Mouse (Mus musculus) layer of hippocampus, adult 2 months (tissue): ENCODE data around the gene Zbtb32. TPM values are rescaled to one million over a fixed set of nuclear protein-coding genes. Genes with fewer than 3 reads are reported as not detected.

Source experiments
- DNase-seq, 2 experiments: peaks; one replicate each; pipeline ENCODE4 v3.0.0; 2022; ENCODE audit warnings: low spot score in 2 of 2
- H3K27ac ChIP-seq: fragments of 200-600 bp; 2 replicates; pipeline ENCODE4 v1.8.1; 2022
- H3K4me3 ChIP-seq: fragments of 200-600 bp; 2 replicates; pipeline ENCODE4 v1.8.1; 2022; ENCODE audit warnings: mild to moderate bottlenecking
- CTCF ChIP-seq: fragments of 200-600 bp; conservative IDR thresholded peaks from 2 replicates; pipeline ENCODE4 v1.8.1; 2022; ENCODE audit warnings: antibody characterized with exemption, mild to moderate bottlenecking, moderate library complexity
- microRNA-seq, 2 experiments: library from miRNA; unstranded; fragments of <30 nt; microRNA quantifications; one replicate each; pipeline ENCODE4 v1.2.0; 2021
- total RNA-seq, 2 experiments: library from RNA; stranded (reverse); gene quantifications; 2 replicates each; pipeline ENCODE4 v1.2.3; 2021

Zbtb32 gene
- total RNA-seq, 2 experiments from 2014 or later: not detected

- Histone ChIP-seq H3K27ac (peak overlapping the region; percentile 92), H3K4me3 (peak overlapping the region; percentile 79)
- TF ChIP-seq CTCF: no peak
- DNase-seq: no peak
Measured at GRCm38 (mm10) chr7:30557901-30558514, 40.7 kb downstream of the Zbtb32 start.

GRCm38 (mm10) chr7:30556894-30557536 is 41.7 kb downstream of the Zbtb32 start:
- no peak for DNase-seq
- Histone ChIP-seq H3K27ac (no peak overlapping the region; the same call in 1 of the 2 replicates), H3K4me3 (no peak overlapping the region)
- peak; percentile 57 for TF ChIP-seq CTCF

GRCm38 (mm10) chr7:30553810-30554584 is 44.7 kb downstream of the Zbtb32 start:
- Histone ChIP-seq H3K4me3 (no peak overlapping the region), H3K27ac (peak overlapping the region; percentile 97; the same call in 1 of the 2 replicates)
- no peak for TF ChIP-seq CTCF
- DNase-seq: no peak

GRCm38 (mm10) chr7:30553021-30553589 is 45.6 kb downstream of the Zbtb32 start:
- no peak for DNase-seq
- no peak; the same call in 1 of the 2 replicates for TF ChIP-seq CTCF
- H3K27ac ChIP-seq: peak overlapping the region; percentile 97
- H3K4me3 ChIP-seq: peak overlapping the region; percentile 69

- peak; percentile 93 to 98 for DNase-seq
- Histone ChIP-seq H3K27ac (peak within 1 kb of the TSS; percentile 97), H3K4me3 (peak within 1 kb of the TSS; percentile 69)
- TF ChIP-seq CTCF: 0 out of 2 replicates have a peak, but pooled peaks have one; percentile 26
Measured at GRCm38 (mm10) chr7:30552102-30553020, 46.3 kb downstream of the Zbtb32 start, which contains the start of the genes Hspb6 and Proser3. Hspb6 (plus strand) TSS chr7:30552178. Proser3 (minus strand) TSS chr7:30552299.

GRCm38 (mm10) chr7:30551445-30552101 is 47.1 kb downstream of the Zbtb32 start:
- DNase-seq: no peak
- TF ChIP-seq CTCF: peak; percentile 85
- Histone ChIP-seq H3K27ac (peak overlapping the region; percentile 97), H3K4me3 (peak overlapping the region; percentile 69)

GRCm38 (mm10) chr7:30550603-30551002 is 48.1 kb downstream of the Zbtb32 start:
- Histone ChIP-seq H3K27ac (no peak overlapping the region), H3K4me3 (no peak overlapping the region)
- no peak for TF ChIP-seq CTCF
- DNase-seq: no peak

- no peak overlapping the region for H3K27ac ChIP-seq
- DNase-seq: no peak
- H3K4me3 ChIP-seq: no peak overlapping the region
- no peak for TF ChIP-seq CTCF
Measured at GRCm38 (mm10) chr7:30549880-30550279, 48.8 kb downstream of the Zbtb32 start.

- Histone ChIP-seq H3K4me3 (no peak overlapping the region), H3K27ac (no peak overlapping the region)
- DNase-seq: no peak
- TF ChIP-seq CTCF: no peak
Measured at GRCm38 (mm10) chr7:30544327-30544726, 54.4 kb downstream of the Zbtb32 start.

GRCm38 (mm10) chr7:30540572-30540971 is 58.1 kb downstream of the Zbtb32 start:
- no peak for TF ChIP-seq CTCF
- Histone ChIP-seq H3K4me3 (no peak overlapping the region), H3K27ac (no peak overlapping the region)
- DNase-seq: no peak

Small RNA genes lying within 50 kb of the gene (microRNA-seq; reads per million reads assigned to microRNA genes)
- gene Gm38670: 0.96 to 1.1 reads per million in 2 experiments
- gene Mir3569: 0 to 0.92 reads per million in 2 experiments

Other genes with a start within 250 kb of the Zbtb32 start
- 10 to 100 TPM; 32.4 to 34.6 TPM for gene Lrfn3, start 236.1 kb downstream of the Zbtb32 start, total RNA-seq
- gene Tyrobp, start 185.1 kb downstream of the Zbtb32 start, total RNA-seq: 10 to 100 TPM; 26.7 to 32.6 TPM
- 1 to 10 TPM in 1 of 2 experiments, not detected in 1; 1.5 TPM for gene Hcst, start 179.1 kb downstream of the Zbtb32 start, total RNA-seq
- gene Nfkbid, start 177.2 kb downstream of the Zbtb32 start, total RNA-seq: 1 to 10 TPM; 2.8 to 3.0 TPM
- gene Aplp1, start 153.4 kb downstream of the Zbtb32 start, total RNA-seq: 1,000 to 10,000 TPM; 1,283 to 1,305 TPM
- 10 to 100 TPM; 15.0 to 20.4 TPM for gene Kirrel2, start 141.2 kb downstream of the Zbtb32 start, total RNA-seq
- gene Nphs1, start 140.6 kb downstream of the Zbtb32 start, total RNA-seq: 1 to 10 TPM; 1.2 to 1.3 TPM
- gene Prodh2, start 105.3 kb downstream of the Zbtb32 start, total RNA-seq: not detected
- gene Arhgap33, start 63.8 kb downstream of the Zbtb32 start, total RNA-seq: 100 to 1,000 TPM; 101 to 119 TPM
- gene Hspb6, start 46.7 kb downstream of the Zbtb32 start, total RNA-seq: 1 to 10 TPM; 2.7 to 4.8 TPM
- gene Proser3, start 46.6 kb downstream of the Zbtb32 start, total RNA-seq: 1 to 10 TPM; 4.0 to 4.1 TPM
- 10 to 100 TPM; 45.5 to 47.6 TPM for gene Lin37, start 39.1 kb downstream of the Zbtb32 start, total RNA-seq
- 10 to 100 TPM; 71.4 to 90.8 TPM for gene U2af1l4, start 35.6 kb downstream of the Zbtb32 start, total RNA-seq
- 10 to 100 TPM in 1 of 2 experiments, 1 to 10 TPM in 1; 9.0 to 11.4 TPM for gene Gm49396, start 35.6 kb downstream of the Zbtb32 start, total RNA-seq
- 10 to 100 TPM; 79.9 to 92.3 TPM for gene Psenen, start 35.3 kb downstream of the Zbtb32 start, total RNA-seq
- gene Igflr1, start 33.5 kb downstream of the Zbtb32 start, total RNA-seq: 1 to 10 TPM; 6.4 to 6.5 TPM
- gene Kmt2b, start 10.2 kb downstream of the Zbtb32 start, total RNA-seq: 10 to 100 TPM; 49.8 to 57.5 TPM
- gene Upk1a, start 13.9 kb upstream of the Zbtb32 start, total RNA-seq: under 1 TPM in 1 of 2 experiments, not detected in 1; 0.69 TPM
- gene Cox6b1, start 27.2 kb upstream of the Zbtb32 start, total RNA-seq: 100 to 1,000 TPM; 552 to 568 TPM
- not detected for gene Etv2, start 36.9 kb upstream of the Zbtb32 start, total RNA-seq
- 10 to 100 TPM; 69.5 to 72.6 TPM for gene Rbm42, start 51.4 kb upstream of the Zbtb32 start, total RNA-seq
- 1 to 10 TPM; 6.6 to 6.8 TPM for gene Haus5, start 66.1 kb upstream of the Zbtb32 start, total RNA-seq
- gene Pmis2, start 72.7 kb upstream of the Zbtb32 start, total RNA-seq: not detected
- not detected for gene 2200002J24Rik, start 100.0 kb upstream of the Zbtb32 start, total RNA-seq
- under 1 TPM; 0.38 to 0.47 TPM for gene Atp4a, start 113.3 kb upstream of the Zbtb32 start, total RNA-seq
- gene Tmem147, start 130.6 kb upstream of the Zbtb32 start, total RNA-seq: 100 to 1,000 TPM; 108 to 112 TPM
- gene Gapdhs, start 144.8 kb upstream of the Zbtb32 start, total RNA-seq: not detected
- gene Sbsn, start 152.6 kb upstream of the Zbtb32 start, total RNA-seq: 1 to 10 TPM; 4.9 to 6.1 TPM
- under 1 TPM; 0.56 to 1.00 TPM for gene Dmkn, start 164.8 kb upstream of the Zbtb32 start, total RNA-seq
- gene Krtdap, start 189.0 kb upstream of the Zbtb32 start, total RNA-seq: not detected
- gene Ffar2, start 224.9 kb upstream of the Zbtb32 start, total RNA-seq: not detected